Mouse (Mus musculus): Measurements from ENCODE around the gene Tmc1. TPM values are rescaled to one million over a fixed set of nuclear protein-coding genes. Genes with fewer than 3 reads are reported as not detected.
A peak's percentile ranks its signal among the peaks of the same experiment; 100 is the strongest.

Tmc1 gene
- total and polyA plus RNA-seq, 3 experiments: 0.11 to 0.27 TPM; not detected in 1

- in situ Hi-C loops (cut with MboI; ENCODE audit: low pct_ligation_motif_present, low pct_unique_long_range_greater_than_20kb, low sequenced_read_pairs) (no loop called here), dilution Hi-C loops (cut with MboI; ENCODE audit: extremely low pct_ligation_motif_present, extremely low pct_unique_long_range_greater_than_20kb, low sequenced_read_pairs) (no loop called here)
- peak; percentile 12 for DNase-seq (ENCODE audit: extremely low read depth)
- no peak overlapping the region for H3K4me2 ChIP-seq (ENCODE audit: insufficient read depth, low read depth, poor library complexity, severe bottlenecking)
- H3K9me3 ChIP-seq (replicated peaks; ENCODE audit: low read length): no peaks in the 10 kb centered on the region
- no peaks in the 10 kb centered on the region for H3K79me2 ChIP-seq (replicated peaks; ENCODE audit: control insufficient read depth, extremely low read depth, insufficient read depth, poor library complexity, severe bottlenecking)
- H3K9ac ChIP-seq (ENCODE audit: insufficient read depth, low read depth): no peak overlapping the region
- no peaks in the 10 kb centered on the region for H3K36me3 ChIP-seq (replicated peaks in 1 of 2; ENCODE audit: control insufficient read depth in 1 of 2, insufficient read depth in 1 of 2, low read length in 1 of 2)
- no peak overlapping the region for H3K4me3 ChIP-seq (replicated peaks in 1 of 3; ENCODE audit: low read depth in 2 of 3, low read length in 2 of 3, poor library complexity in 1 of 3)
- no peaks in the 10 kb centered on the region for H3K4me1 ChIP-seq (ENCODE audit: control insufficient read depth in 1 of 2, insufficient read depth in 2 of 2)
- H3K27me3 ChIP-seq (replicated peaks): no peaks in the 10 kb centered on the region
- H3K27ac ChIP-seq (ENCODE audit: insufficient read depth, low read depth): no peak overlapping the region
- TF ChIP-seq MXI1 (IDR thresholded peaks at IDR 0.05; ENCODE audit: low read depth, low read length) (no peak), POLR2A (IDR thresholded peaks at IDR 0.05; ENCODE audit: low read depth, low read length) (no peak), RAD21 (IDR thresholded peaks at IDR 0.05; ENCODE audit: low read depth, low read length) (no peak), BHLHE40 (IDR thresholded peaks at IDR 0.05; ENCODE audit: low read depth, low read length) (no peak), MAZ (IDR thresholded peaks at IDR 0.05; ENCODE audit: low read depth, low read length) (no peak), TBP (conservative IDR thresholded peaks at IDR 0.05; ENCODE audit: low read depth, low read length) (no peak), GABPA (IDR thresholded peaks at IDR 0.05; ENCODE audit: insufficient replicate concordance, low read depth, low read length) (no peak), E2F4 (IDR thresholded peaks at IDR 0.05; ENCODE audit: insufficient replicate concordance, low read depth, low read length) (no peak), SIN3A (IDR thresholded peaks at IDR 0.05; ENCODE audit: low read length) (no peak), KAT2A (IDR thresholded peaks at IDR 0.05; ENCODE audit: insufficient replicate concordance, low read length) (no peak), USF1 (IDR thresholded peaks at IDR 0.05; ENCODE audit: low read depth, low read length) (no peak), USF2 (conservative IDR thresholded peaks at IDR 0.05; ENCODE audit: low read depth, low read length) (no peak), CTCF (conservative IDR thresholded peaks at IDR 0.05 in 1 of 2, IDR thresholded peaks at IDR 0.05 in 1 of 2; ENCODE audit: low read depth in 2 of 2, low read length in 2 of 2) (no peak), ZMIZ1 (IDR thresholded peaks at IDR 0.05; ENCODE audit: low read depth, low read length) (no peak), JUND (conservative IDR thresholded peaks at IDR 0.05; ENCODE audit: low read depth, low read length) (no peak), POLR2AphosphoS2 (IDR thresholded peaks at IDR 0.05; ENCODE audit: low read depth, low read length) (no peak)
Measured at GRCm38 (mm10) chr19:20875881-20876280, 78.1 kb downstream of the Tmc1 start.

GRCm38 (mm10) chr19:20861779-20862178 is 92.2 kb downstream of the Tmc1 start:
- in situ Hi-C loops (cut with MboI; ENCODE audit: low pct_ligation_motif_present, low pct_unique_long_range_greater_than_20kb, low sequenced_read_pairs) (no loop called here), dilution Hi-C loops (cut with MboI; ENCODE audit: extremely low pct_ligation_motif_present, extremely low pct_unique_long_range_greater_than_20kb, low sequenced_read_pairs) (no loop called here)
- no peak for DNase-seq (ENCODE audit: extremely low read depth)
- H3K36me3 ChIP-seq (replicated peaks in 1 of 2; ENCODE audit: control insufficient read depth in 1 of 2, insufficient read depth in 1 of 2, low read length in 1 of 2): no peaks in the 10 kb centered on the region
- no peaks in the 10 kb centered on the region for H3K4me1 ChIP-seq (ENCODE audit: control insufficient read depth in 1 of 2, insufficient read depth in 2 of 2)
- H3K9me3 ChIP-seq (replicated peaks; ENCODE audit: low read length): no peaks in the 10 kb centered on the region
- no peak overlapping the region for H3K4me3 ChIP-seq (replicated peaks in 1 of 3; ENCODE audit: low read depth in 2 of 3, low read length in 2 of 3, poor library complexity in 1 of 3)
- no peak overlapping the region for H3K9ac ChIP-seq (ENCODE audit: insufficient read depth, low read depth)
- TF ChIP-seq CHD1 (IDR thresholded peaks at IDR 0.05; ENCODE audit: low read depth, low read length): no peak
- no peak for TF ChIP-seq MAFK (IDR thresholded peaks at IDR 0.05; ENCODE audit: insufficient replicate concordance, low read length)
- no peak for TF ChIP-seq ZKSCAN1 (IDR thresholded peaks at IDR 0.05; ENCODE audit: borderline replicate concordance, low read depth, low read length)
- no peak for TF ChIP-seq SIN3A (IDR thresholded peaks at IDR 0.05; ENCODE audit: low read length)
- TF ChIP-seq JUN (IDR thresholded peaks at IDR 0.05; ENCODE audit: insufficient read depth, low read depth, low read length): no peak
- no peak for TF ChIP-seq JUND (conservative IDR thresholded peaks at IDR 0.05; ENCODE audit: low read depth, low read length)
- TF ChIP-seq MAZ (IDR thresholded peaks at IDR 0.05; ENCODE audit: low read depth, low read length): no peak
- no peak for TF ChIP-seq USF2 (conservative IDR thresholded peaks at IDR 0.05; ENCODE audit: low read depth, low read length)
- no peak for TF ChIP-seq KAT2A (IDR thresholded peaks at IDR 0.05; ENCODE audit: insufficient replicate concordance, low read length)
- TF ChIP-seq TCF12 (IDR thresholded peaks at IDR 0.05; ENCODE audit: low read depth, low read length): no peak
- TF ChIP-seq MXI1 (IDR thresholded peaks at IDR 0.05; ENCODE audit: low read depth, low read length): no peak
- no peak for TF ChIP-seq POLR2A (IDR thresholded peaks at IDR 0.05; ENCODE audit: low read depth, low read length)
- no peak for TF ChIP-seq ETS1 (conservative IDR thresholded peaks at IDR 0.05; ENCODE audit: low read depth, low read length)
- TF ChIP-seq MYC (IDR thresholded peaks at IDR 0.05; ENCODE audit: low read depth, low read length): no peak
- TF ChIP-seq ELF1 (IDR thresholded peaks at IDR 0.05; ENCODE audit: low read depth, low read length): no peak
- no peaks in the 10 kb centered on the region for H3K27me3 ChIP-seq (replicated peaks)
- no peak overlapping the region for H3K27ac ChIP-seq (ENCODE audit: insufficient read depth, low read depth)
- no peak overlapping the region for H3K4me2 ChIP-seq (ENCODE audit: insufficient read depth, low read depth, poor library complexity, severe bottlenecking)
- no peaks in the 10 kb centered on the region for H3K79me2 ChIP-seq (replicated peaks; ENCODE audit: control insufficient read depth, extremely low read depth, insufficient read depth, poor library complexity, severe bottlenecking)

All from CH12.LX (cell line).